In genomic region chr7:44548497-44549087, GRCm38 (mm10) we compare ENCODE assay signal across 8 mouse cellular contexts. TPM values are rescaled to one million over a fixed set of nuclear protein-coding genes. Genes with fewer than 3 reads are reported as not detected.
DNase-seq lines count a peak whose midpoint lies in the region; ATAC-seq and TF ChIP-seq lines count a peak whose summit lies in the region.

Gene Pold1, minus strand, starts transcription at chr7:44548849.

- peaks cover 75% of the 10 kb centered on the region for H3K36me3 ChIP-seq in G1E (replicated peaks)
- peaks cover 10% of the 10 kb centered on the region for H3K36me3 ChIP-seq in forebrain, embryonic 16.5 days (ENCODE audit: control insufficient read depth, insufficient read depth)
- peaks cover 30% of the 10 kb centered on the region for H3K36me3 ChIP-seq in lung, embryonic 14.5 days (ENCODE audit: insufficient read depth)
- peaks cover 19% of the 10 kb centered on the region for H3K36me3 ChIP-seq in thymus, adult 2 months (ENCODE audit: control insufficient read depth, insufficient read depth, low read length)

- no peaks in the 10 kb centered on the region for H3K27me3 ChIP-seq in G1E (ENCODE audit: insufficient read depth, low read length)
- no peaks in the 10 kb centered on the region for H3K27me3 ChIP-seq in forebrain, embryonic 16.5 days (replicated peaks; ENCODE audit: control insufficient read depth, insufficient read depth, low read length)
- no peaks in the 10 kb centered on the region for H3K27me3 ChIP-seq in lung, embryonic 14.5 days (ENCODE audit: insufficient read depth, low read length)
- H3K27me3 ChIP-seq in thymus, adult 2 months (ENCODE audit: control insufficient read depth, insufficient read depth, low read length), result no peaks in the 10 kb centered on the region

- peak within 1 kb of the TSS; percentile 62; the same call in 1 of the 2 replicates for H3K27ac ChIP-seq in forebrain, embryonic 16.5 days (ENCODE audit: low read length)
- H3K27ac ChIP-seq in layer of hippocampus, adult 2 months, result peak within 1 kb of the TSS; percentile 2; the same call in 1 of the 2 replicates
- H3K27ac ChIP-seq in lung, embryonic 14.5 days (ENCODE audit: low read depth), result peak within 1 kb of the TSS; percentile 73
- no peak within 1 kb of the TSS for H3K27ac ChIP-seq in olfactory bulb, adult 2 months (ENCODE audit: insufficient read depth, low read depth, low read length)
- no peak within 1 kb of the TSS; the same call in 1 of the 2 replicates for H3K27ac ChIP-seq in thymus, adult 2 months (ENCODE audit: control insufficient read depth, insufficient read depth, low read length)

- H3K4me1 ChIP-seq in G1E (ENCODE audit: insufficient read depth, low read depth, low read length), result peaks cover 56% of the 10 kb centered on the region
- peaks cover 22% of the 10 kb centered on the region for H3K4me1 ChIP-seq in forebrain, embryonic 16.5 days (replicated peaks; ENCODE audit: control insufficient read depth, insufficient read depth, low read length)
- H3K4me1 ChIP-seq in lung, embryonic 14.5 days (ENCODE audit: insufficient read depth), result 0 out of 2 replicates have a peak, but pooled peaks cover 6% of the 10 kb centered on the region
- H3K4me1 ChIP-seq in olfactory bulb, adult 2 months (ENCODE audit: control insufficient read depth, insufficient read depth, low read length), result peaks cover 12% of the 10 kb centered on the region
- peaks cover 21% of the 10 kb centered on the region for H3K4me1 ChIP-seq in thymus, adult 2 months (replicated peaks; ENCODE audit: control insufficient read depth, insufficient read depth, low read length)

- peak within 1 kb of the TSS; percentile 95 for H3K4me2 ChIP-seq in forebrain, embryonic 16.5 days (ENCODE audit: low read length)
- H3K4me2 ChIP-seq in lung, embryonic 14.5 days, result peak within 1 kb of the TSS; percentile 86

- peak; percentile 89 for ATAC-seq in G1E (ENCODE audit: extremely low read depth, insufficient number of reproducible peaks, low FRiP score, poor library complexity, severe bottlenecking)
- ATAC-seq in forebrain, embryonic 16.5 days, result peak; percentile 95
- ATAC-seq in lung, embryonic 14.5 days (ENCODE audit: insufficient read depth), result peak; percentile 92

- no peaks in the 10 kb centered on the region for H3K9me3 ChIP-seq in G1E (replicated peaks)
- no peaks in the 10 kb centered on the region for H3K9me3 ChIP-seq in forebrain, embryonic 16.5 days (ENCODE audit: control insufficient read depth, low read length)
- H3K9me3 ChIP-seq in lung, embryonic 14.5 days (ENCODE audit: low read depth, low read length), result no peaks in the 10 kb centered on the region

- TF ChIP-seq CTCF in G1E (IDR thresholded peaks at IDR 0.05; ENCODE audit: low read depth, low read length), result peak; percentile 75
- TF ChIP-seq CTCF in layer of hippocampus, adult 2 months (conservative IDR thresholded peaks at IDR 0.05), result peak; percentile 93
- peak; percentile 92 for TF ChIP-seq CTCF in lung, embryonic 14.5 days (IDR thresholded peaks at IDR 0.05; ENCODE audit: low read depth)
- TF ChIP-seq CTCF in olfactory bulb, adult 2 months (IDR thresholded peaks at IDR 0.05; ENCODE audit: insufficient read depth, low read depth, low read length), result peak; percentile 87
- peak; percentile 84 for TF ChIP-seq CTCF in thymus, adult 2 months (IDR thresholded peaks at IDR 0.05; ENCODE audit: borderline replicate concordance, control insufficient read depth, extremely low read depth, insufficient read depth, low read length, poor library complexity)

- whole genome bisulfite sequencing in forebrain, embryonic 16.5 days, result under 1% methylated on average over 43 of the region's 43 CpGs
- WGBS in lung, embryonic 14.5 days, result under 1% methylated on average over 43 of the region's 43 CpGs
- under 1% methylated on average over 43 of the region's 43 CpGs for WGBS in olfactory bulb, adult 2 months
- under 1% methylated on average over 43 of the region's 43 CpGs for WGBS in thymus, adult 2 months

- intact Hi-C loops in heart, postnatal 36 days (cut with DNase I), result loop anchor here (1.0 kb wide), 1 partner anchor 25 kb away; no protein-coding TSS in a partner anchor

- peak within 1 kb of the TSS; percentile 86 for H3K4me3 ChIP-seq in G1E (ENCODE audit: low read depth, low read length)
- peak within 1 kb of the TSS; percentile 59 for H3K4me3 ChIP-seq in forebrain, embryonic 16.5 days (replicated peaks; ENCODE audit: low read length)
- H3K4me3 ChIP-seq in layer of hippocampus, adult 2 months, result peak within 1 kb of the TSS; percentile 69
- peak within 1 kb of the TSS; percentile 67 for H3K4me3 ChIP-seq in lung, embryonic 14.5 days (ENCODE audit: low read depth, low read length)
- H3K4me3 ChIP-seq in olfactory bulb, adult 2 months (ENCODE audit: insufficient read depth, low read depth, low read length), result peak within 1 kb of the TSS; percentile 65
- H3K4me3 ChIP-seq in thymus, adult 2 months (ENCODE audit: control insufficient read depth, insufficient read depth, low read length), result peak within 1 kb of the TSS; percentile 84

- peak; percentile 94 for DNase-seq in G1E (ENCODE audit: low spot score)
- DNase-seq in cerebellum, adult 18-20 months, result peak; percentile 99 to 100
- peak; percentile 99 to 100 for DNase-seq in heart, postnatal 36 days
- peak; percentile 99 to 100 for DNase-seq in layer of hippocampus, adult 2 months (ENCODE audit: low spot score in 2 of 2)
- DNase-seq in lung, embryonic 14.5 days, result peak; percentile 100
- peak; percentile 100 for DNase-seq in thymus, adult 2 months

- 0 out of 2 replicates have a peak, but pooled peaks have one; percentile 16 for TF ChIP-seq POLR2A in olfactory bulb, adult 2 months (IDR thresholded peaks at IDR 0.05; ENCODE audit: insufficient read depth, low read depth, low read length)
- TF ChIP-seq POLR2A in thymus, adult 2 months (IDR thresholded peaks at IDR 0.05; ENCODE audit: control insufficient read depth, extremely low read depth, insufficient read depth, low read length, poor library complexity), result peak; percentile 36; the same call in 1 of the 2 replicates

- peak within 1 kb of the TSS; percentile 59 for H3K9ac ChIP-seq in forebrain, embryonic 16.5 days (replicated peaks; ENCODE audit: low read depth, low read length)
- H3K9ac ChIP-seq in lung, embryonic 14.5 days, result peak within 1 kb of the TSS; percentile 68

RNA-seq across cellular contexts. Expression of gene Pold1, which starts in this region (rescaled TPM):
- total RNA-seq in G1E (2014; fragmentation: Nextera tagmentation) (70.1 and 106 TPM in 2 replicates), G1E (2017) (54.6 and 72.4 TPM in 2 replicates)
- polyA plus RNA-seq in G1E (2012), result 252 and 268 TPM in 2 replicates
- 46.1 and 48.0 TPM in 2 replicates for polyA plus RNA-seq in forebrain, embryonic 16.5 days (2015; fragmentation: Nextera tagmentation; extraction: Ambion mirVana)
- 10 to 100 TPM; 11.9 to 14.0 TPM for total RNA-seq in heart, postnatal 36 days (2021)
- 10 to 100 TPM in 1 of 2 experiments, 1 to 10 TPM in 1; 9.0 to 10.5 TPM for total RNA-seq in layer of hippocampus, adult 2 months (2021)
- polyA plus RNA-seq in lung, embryonic 14.5 days (2014; fragmentation: Nextera tagmentation; extraction: Ambion mirVana), result 91.6 and 105 TPM in 2 replicates
- polyA plus RNA-seq in olfactory bulb, adult 2 months (2012; ENCODE audit: insufficient read depth, insufficient read length, low replicate concordance, missing spikeins), result not detected in 2 replicates
- 208 and 235 TPM in 2 replicates for polyA plus RNA-seq in thymus, adult 2 months (2012; rRNA removed)

Comparison
In these comparisons a context has a peak if more than half of its experiments do, and no peak if none do; other contexts are left out.
1. RNA of gene Pold1 (polyA plus RNA-seq): 252 to 268 TPM in G1E, 208 to 235 TPM in thymus, adult 2 months, 91.6 to 105 TPM in lung, embryonic 14.5 days and 46.1 to 48.0 TPM in forebrain, embryonic 16.5 days; not detected in olfactory bulb, adult 2 months; every median in the first group is over 10 times any median in the second.
2. H3K27ac ChIP-seq: peak in forebrain, embryonic 16.5 days (single experiment), layer of hippocampus, adult 2 months (single experiment) and lung, embryonic 14.5 days (single experiment); none in olfactory bulb, adult 2 months (single experiment) and thymus, adult 2 months (single experiment).
3. Peak in every context shown above with its lines, with median percentiles within 50 percentile points of each other: ATAC-seq, DNase-seq, H3K4me3 ChIP-seq and CTCF ChIP-seq.